Mouse (Mus musculus) macrophage (primary cell): ENCODE results near the gene Srrm4. TPM values are rescaled to one million over a fixed set of nuclear protein-coding genes. Genes with fewer than 3 reads are reported as not detected.

Experiments used
- H3K27ac ChIP-seq: fragments of 350-480 bp; formaldehyde crosslinking; 2 replicates; pipeline ENCODE4 v1.9.0; 2021
- H3K36me3 ChIP-seq: fragments of 350-480 bp; formaldehyde crosslinking; 2 replicates; pipeline ENCODE4 v1.9.0; 2021; ENCODE audit errors: inconsistent target
- H3K4me3 ChIP-seq: fragments of 350-480 bp; formaldehyde crosslinking; 2 replicates; pipeline ENCODE4 v1.9.0; 2021; ENCODE audit errors: inconsistent target
- H3K79me2 ChIP-seq: fragments of 350-480 bp; formaldehyde crosslinking; 2 replicates; pipeline ENCODE4 v1.9.0; 2021; ENCODE audit errors: inconsistent target
- WGBS: methylation state at CpG from one replicate; pipeline ENCODE4 v1.1.7; 2026; ENCODE audit warnings: inconsistent platforms; ENCODE audit not compliant: missing documents; 5-methylcytosine and 5-hydroxymethylcytosine counted together
- polyA plus RNA-seq: library from polyadenylated mRNA; stranded (reverse); fragments of 250-400 nt; gene quantifications from 3 replicates; pipeline ENCODE4 v1.2.4, GENCODE M21; 2018; ENCODE audit warnings: inconsistent platforms

The Srrm4 gene
- polyA plus RNA-seq, 1 experiment from 2014 or later, result not detected

- H3K79me2 ChIP-seq, result no peaks in the 10 kb centered on the region
Observed at GRCm38 (mm10) chr5:116491794-116492420, 99.7 kb downstream of the Srrm4 start.

GRCm38 (mm10) chr5:116490826-116491225, 100.8 kb downstream of the Srrm4 start:
- H3K79me2 ChIP-seq, result no peaks in the 10 kb centered on the region
- H3K27ac ChIP-seq, result no peak overlapping the region
- no peak overlapping the region for H3K4me3 ChIP-seq
- WGBS, result 72% methylated on average over 5 of the region's 5 CpGs
- H3K36me3 ChIP-seq, result no peaks in the 10 kb centered on the region

More at GRCm38 (mm10) chr5:116491794-116492420, 99.7 kb downstream of the Srrm4 start:
- no peak overlapping the region for H3K27ac ChIP-seq
- 88% methylated on average over 12 of the region's 12 CpGs for WGBS
- H3K36me3 ChIP-seq, result no peaks in the 10 kb centered on the region
- H3K4me3 ChIP-seq, result no peak overlapping the region

GRCm38 (mm10) chr5:116489621-116490020, 102.0 kb downstream of the Srrm4 start:
- Histone ChIP-seq H3K27ac (no peak overlapping the region), H3K4me3 (no peak overlapping the region), H3K79me2 (no peaks in the 10 kb centered on the region), H3K36me3 (no peaks in the 10 kb centered on the region)
- WGBS, result 79% methylated on average over 8 of the region's 8 CpGs

GRCm38 (mm10) chr5:116486135-116486534, 105.5 kb downstream of the Srrm4 start:
- WGBS, result 88% methylated on average over 3 of the region's 4 CpGs

GRCm38 (mm10) chr5:116485069-116485468, 106.5 kb downstream of the Srrm4 start:
- Histone ChIP-seq H3K4me3 (no peak overlapping the region), H3K36me3 (no peaks in the 10 kb centered on the region), H3K79me2 (no peaks in the 10 kb centered on the region), H3K27ac (no peak overlapping the region)
- WGBS, result 3% methylated on average over 5 of the region's 5 CpGs

More at GRCm38 (mm10) chr5:116486135-116486534, 105.5 kb downstream of the Srrm4 start:
- Histone ChIP-seq H3K27ac (no peak overlapping the region), H3K79me2 (no peaks in the 10 kb centered on the region), H3K4me3 (no peak overlapping the region), H3K36me3 (no peaks in the 10 kb centered on the region)

GRCm38 (mm10) chr5:116484236-116484635, 107.4 kb downstream of the Srrm4 start:
- no peak overlapping the region for H3K4me3 ChIP-seq
- no peaks in the 10 kb centered on the region for H3K79me2 ChIP-seq
- no peaks in the 10 kb centered on the region for H3K36me3 ChIP-seq
- H3K27ac ChIP-seq, result no peak overlapping the region
- 84% methylated on average over 9 of the region's 9 CpGs for WGBS

GRCm38 (mm10) chr5:116478607-116479371, 112.8 kb downstream of the Srrm4 start:
- no peak overlapping the region for H3K27ac ChIP-seq
- H3K79me2 ChIP-seq, result no peaks in the 10 kb centered on the region
- H3K4me3 ChIP-seq, result no peak overlapping the region
- 91% methylated on average over 18 of the region's 18 CpGs for WGBS
- H3K36me3 ChIP-seq, result no peaks in the 10 kb centered on the region

GRCm38 (mm10) chr5:116476006-116476405, 115.6 kb downstream of the Srrm4 start:
- no peak overlapping the region for H3K4me3 ChIP-seq
- 14% methylated on average over 15 of the region's 15 CpGs for WGBS
- H3K27ac ChIP-seq, result no peak overlapping the region
- H3K36me3 ChIP-seq, result no peaks in the 10 kb centered on the region
- H3K79me2 ChIP-seq, result no peaks in the 10 kb centered on the region

GRCm38 (mm10) chr5:116461354-116462042, 130.1 kb downstream of the Srrm4 start:
- WGBS, result 76% methylated on average over 11 of the region's 11 CpGs
- Histone ChIP-seq H3K79me2 (no peaks in the 10 kb centered on the region), H3K36me3 (no peaks in the 10 kb centered on the region), H3K27ac (no peak overlapping the region), H3K4me3 (no peak overlapping the region)

- Histone ChIP-seq H3K27ac (no peak overlapping the region), H3K79me2 (no peaks in the 10 kb centered on the region), H3K36me3 (no peaks in the 10 kb centered on the region), H3K4me3 (no peak overlapping the region)
- WGBS, result 95% methylated on average over 2 of the region's 2 CpGs
Observed at GRCm38 (mm10) chr5:116459970-116460369, 131.6 kb downstream of the Srrm4 start.

- WGBS, result 87% methylated on average over 7 of the region's 7 CpGs
- no peak overlapping the region for H3K4me3 ChIP-seq
Observed at GRCm38 (mm10) chr5:116457791-116458190, 133.8 kb downstream of the Srrm4 start.

GRCm38 (mm10) chr5:116456796-116457515, 134.7 kb downstream of the Srrm4 start:
- Histone ChIP-seq H3K36me3 (no peaks in the 10 kb centered on the region), H3K79me2 (no peaks in the 10 kb centered on the region), H3K4me3 (no peak overlapping the region), H3K27ac (no peak overlapping the region)
- 43% methylated on average over 10 of the region's 10 CpGs for WGBS

More at GRCm38 (mm10) chr5:116457791-116458190, 133.8 kb downstream of the Srrm4 start:
- Histone ChIP-seq H3K36me3 (no peaks in the 10 kb centered on the region), H3K79me2 (no peaks in the 10 kb centered on the region), H3K27ac (no peak overlapping the region)

- no peak overlapping the region for H3K27ac ChIP-seq
- H3K4me3 ChIP-seq, result no peak overlapping the region
- H3K79me2 ChIP-seq, result no peaks in the 10 kb centered on the region
- 3% methylated on average over 27 of the region's 27 CpGs for WGBS
- H3K36me3 ChIP-seq, result no peaks in the 10 kb centered on the region
Observed at GRCm38 (mm10) chr5:116453401-116453851, 138.2 kb downstream of the Srrm4 start.

- Histone ChIP-seq H3K79me2 (no peaks in the 10 kb centered on the region), H3K27ac (no peak overlapping the region), H3K36me3 (no peaks in the 10 kb centered on the region), H3K4me3 (no peak overlapping the region)
- WGBS, result 88% methylated on average over 8 of the region's 8 CpGs
Observed at GRCm38 (mm10) chr5:116450901-116451300, 140.7 kb downstream of the Srrm4 start.
